ENCODE assay signal across 8 mouse cellular contexts in the genomic region with DNA sequence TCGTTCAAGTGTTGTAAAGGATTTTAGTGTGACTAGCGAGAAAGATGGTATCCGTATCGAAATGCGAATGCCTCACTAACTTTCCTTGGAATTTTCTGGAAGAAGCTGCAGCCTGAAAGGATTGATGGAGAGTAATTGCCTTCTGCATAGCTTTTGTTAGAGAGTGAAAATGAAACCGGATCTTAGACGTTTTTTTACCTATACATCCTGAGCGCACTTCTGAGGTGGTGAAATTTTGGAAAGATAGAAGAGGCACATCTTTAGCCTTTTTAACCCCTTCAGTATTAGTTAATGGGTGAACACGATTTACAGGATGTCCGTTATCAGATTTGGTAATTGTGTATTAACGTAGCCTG. TPM values are rescaled to one million over a fixed set of nuclear protein-coding genes. Genes with fewer than 3 reads are reported as not detected.
DNase-seq lines count a peak whose midpoint lies in the region; ATAC-seq and TF ChIP-seq lines count a peak whose summit lies in the region.

No protein-coding gene starts in this region.

- ATAC-seq in lung, embryonic 14.5 days (ENCODE audit: insufficient read depth): no peak
- ATAC-seq in inflammation-experienced regulatory T-cells, adult 6 months: peak; percentile 68
- ATAC-seq in neural tube, embryonic 12.5 days (ENCODE audit: low FRiP score, low read depth): no peak

- peak overlapping the region; percentile 92 for H3K4me2 ChIP-seq in lung, embryonic 14.5 days
- H3K4me2 ChIP-seq in neural tube, embryonic 12.5 days (replicated peaks): peak overlapping the region; percentile 59

- H3K36me3 ChIP-seq in lung, embryonic 14.5 days (ENCODE audit: insufficient read depth): peaks cover 3% of the 10 kb centered on the region; the same call in 1 of the 2 replicates
- H3K36me3 ChIP-seq in embryonic facial prominence, embryonic 10.5 days (replicated peaks): peaks cover 46% of the 10 kb centered on the region
- peaks cover 18% of the 10 kb centered on the region for H3K36me3 ChIP-seq in neural tube, embryonic 12.5 days

- no peak for TF ChIP-seq CTCF in lung, embryonic 14.5 days (IDR thresholded peaks at IDR 0.05; ENCODE audit: low read depth)

- peaks cover 11% of the 10 kb centered on the region for H3K4me1 ChIP-seq in lung, embryonic 14.5 days (ENCODE audit: insufficient read depth)
- peaks cover 27% of the 10 kb centered on the region for H3K4me1 ChIP-seq in embryonic facial prominence, embryonic 10.5 days
- H3K4me1 ChIP-seq in neural tube, embryonic 12.5 days: peaks cover 6% of the 10 kb centered on the region; the same call in 1 of the 2 replicates

- peak overlapping the region; percentile 95 for H3K27ac ChIP-seq in lung, embryonic 14.5 days (ENCODE audit: low read depth)
- peak overlapping the region; percentile 100 for H3K27ac ChIP-seq in embryonic facial prominence, embryonic 10.5 days (replicated peaks)
- no peak overlapping the region for H3K27ac ChIP-seq in neural tube, embryonic 12.5 days

- no peaks in the 10 kb centered on the region for H3K27me3 ChIP-seq in lung, embryonic 14.5 days (ENCODE audit: insufficient read depth, low read length)
- no peaks in the 10 kb centered on the region for H3K27me3 ChIP-seq in embryonic facial prominence, embryonic 10.5 days (replicated peaks; ENCODE audit: low read depth, poor library complexity, severe bottlenecking)
- no peaks in the 10 kb centered on the region for H3K27me3 ChIP-seq in neural tube, embryonic 12.5 days (replicated peaks)

- H3K4me3 ChIP-seq in lung, embryonic 14.5 days (ENCODE audit: low read depth, low read length): peak overlapping the region; percentile 80
- peak overlapping the region; percentile 90 for H3K4me3 ChIP-seq in embryonic facial prominence, embryonic 10.5 days
- H3K4me3 ChIP-seq in neural tube, embryonic 12.5 days: peak overlapping the region; percentile 86

- no peak for DNase-seq in lung, embryonic 14.5 days
- no peak for DNase-seq in lung, postnatal 4 days
- DNase-seq in embryonic facial prominence, embryonic 10.5 days (ENCODE audit: low spot score): no peak
- no peak for DNase-seq in adrenal gland, adult 8-10 months
- no peak for DNase-seq in layer of hippocampus, postnatal 25 days (ENCODE audit: extremely low spot score in 1 of 2, low spot score in 1 of 2)
- DNase-seq in gastrocnemius, postnatal 14 days: no peak

- H3K9ac ChIP-seq in lung, embryonic 14.5 days: peak overlapping the region; percentile 97
- H3K9ac ChIP-seq in neural tube, embryonic 12.5 days: peak overlapping the region; percentile 96

- WGBS in lung, embryonic 14.5 days: 12% methylated on average over 11 of the region's 11 CpGs
- WGBS in embryonic facial prominence, embryonic 10.5 days: 37% methylated on average over 11 of the region's 11 CpGs
- 39% methylated on average over 11 of the region's 11 CpGs for WGBS in neural tube, embryonic 12.5 days

- intact Hi-C loops in gastrocnemius, postnatal 14 days (cut with DNase I; ENCODE audit: low total_unique reads): no loop called here

- H3K9me3 ChIP-seq in lung, embryonic 14.5 days (ENCODE audit: low read depth, low read length): no peaks in the 10 kb centered on the region
- H3K9me3 ChIP-seq in embryonic facial prominence, embryonic 10.5 days: peaks cover 39% of the 10 kb centered on the region
- H3K9me3 ChIP-seq in neural tube, embryonic 12.5 days: peaks cover 13% of the 10 kb centered on the region; the same call in 1 of the 2 replicates

RNA-seq across cellular contexts. Expression of a gene that starts 1.1 kb away (rescaled TPM):
- 108 and 110 TPM in 2 replicates for polyA plus RNA-seq in lung, embryonic 14.5 days (2014; fragmentation: Nextera tagmentation; extraction: Ambion mirVana)
- 94.5 and 105 TPM in 2 replicates for polyA plus RNA-seq in embryonic facial prominence, embryonic 10.5 days (2016; fragmentation: Nextera tagmentation; extraction: Ambion mirVana)
- 10 to 100 TPM; 38.9 to 41.7 (median 40.0) TPM for polyA plus RNA-seq in inflammation-experienced regulatory T-cells, adult 6 months (2017; shearing (Covaris generic))
- polyA plus RNA-seq in neural tube, embryonic 12.5 days (2016; fragmentation: Nextera tagmentation; extraction: Ambion mirVana): 111 and 112 TPM in 2 replicates
- total RNA-seq in adrenal gland, adult 8-10 months (2022): 10 to 100 TPM; 61.3 to 93.0 (median 83.8) TPM
- 100 to 1,000 TPM; 164 TPM for total RNA-seq in layer of hippocampus, postnatal 25 days (2021)
- 10 to 100 TPM; 16.9 to 18.6 TPM for total RNA-seq in gastrocnemius, postnatal 14 days (2021)
